Mouse (Mus musculus) macrophage (primary cell): ENCODE results near the gene Zfp385a. TPM values are rescaled to one million over a fixed set of nuclear protein-coding genes. Genes with fewer than 3 reads are reported as not detected.

Source experiments
- polyA plus RNA-seq: library from polyadenylated mRNA; stranded (reverse); fragments of 250-400 nt; gene quantifications from 3 replicates; pipeline ENCODE4 v1.2.4, GENCODE M21; 2018; ENCODE audit warnings: inconsistent platforms

The Zfp385a gene
- polyA plus RNA-seq, 1 experiment from 2014 or later: 63.3 TPM

Other genes with a start within 250 kb of the Zfp385a start
- 3.2 to 6.0 TPM (median 5.0 TPM) in 3 replicates for gene Smug1, start 173.0 kb downstream of the Zfp385a start, polyA plus RNA-seq
- gene Cbx5, start 100.3 kb downstream of the Zfp385a start, polyA plus RNA-seq: 12.1 to 27.7 TPM (median 15.0 TPM) in 3 replicates
- gene Hnrnpa1, start 99.7 kb downstream of the Zfp385a start, polyA plus RNA-seq: 108 to 322 TPM (median 228 TPM) in 3 replicates
- gene Nfe2, start 81.7 kb downstream of the Zfp385a start, polyA plus RNA-seq: 0.79 to 3.5 TPM (median 1.8 TPM) in 3 replicates
- 123 to 145 TPM (median 136 TPM) in 3 replicates for gene Copz1, start 67.4 kb downstream of the Zfp385a start, polyA plus RNA-seq
- 0.93 to 14.5 TPM (median 3.7 TPM) in 3 replicates for gene Gpr84, start 29.5 kb downstream of the Zfp385a start, polyA plus RNA-seq
- 24.4 to 49.9 TPM (median 30.3 TPM) in 3 replicates for gene Itga5, start 26.7 kb upstream of the Zfp385a start, polyA plus RNA-seq
- not detected in 3 replicates for gene Gtsf1, start 90.4 kb upstream of the Zfp385a start, polyA plus RNA-seq
- gene Gtsf2, start 108.4 kb upstream of the Zfp385a start, polyA plus RNA-seq: not detected in 3 replicates
- gene Nckap1l, start 113.7 kb upstream of the Zfp385a start, polyA plus RNA-seq: 290 to 353 TPM (median 316 TPM) in 3 replicates
- 11.3 to 21.5 TPM (median 12.8 TPM) in 3 replicates for gene Pde1b, start 162.9 kb upstream of the Zfp385a start, polyA plus RNA-seq
- gene Ppp1r1a, start 197.9 kb upstream of the Zfp385a start, polyA plus RNA-seq: 0.29 TPM in 1 of 3 replicates, not detected in the others
- gene Glycam1, start 225.0 kb upstream of the Zfp385a start, polyA plus RNA-seq: not detected in 3 replicates